Comparison of ENCODE assay signal across 10 mouse cellular contexts in the genomic region with DNA sequence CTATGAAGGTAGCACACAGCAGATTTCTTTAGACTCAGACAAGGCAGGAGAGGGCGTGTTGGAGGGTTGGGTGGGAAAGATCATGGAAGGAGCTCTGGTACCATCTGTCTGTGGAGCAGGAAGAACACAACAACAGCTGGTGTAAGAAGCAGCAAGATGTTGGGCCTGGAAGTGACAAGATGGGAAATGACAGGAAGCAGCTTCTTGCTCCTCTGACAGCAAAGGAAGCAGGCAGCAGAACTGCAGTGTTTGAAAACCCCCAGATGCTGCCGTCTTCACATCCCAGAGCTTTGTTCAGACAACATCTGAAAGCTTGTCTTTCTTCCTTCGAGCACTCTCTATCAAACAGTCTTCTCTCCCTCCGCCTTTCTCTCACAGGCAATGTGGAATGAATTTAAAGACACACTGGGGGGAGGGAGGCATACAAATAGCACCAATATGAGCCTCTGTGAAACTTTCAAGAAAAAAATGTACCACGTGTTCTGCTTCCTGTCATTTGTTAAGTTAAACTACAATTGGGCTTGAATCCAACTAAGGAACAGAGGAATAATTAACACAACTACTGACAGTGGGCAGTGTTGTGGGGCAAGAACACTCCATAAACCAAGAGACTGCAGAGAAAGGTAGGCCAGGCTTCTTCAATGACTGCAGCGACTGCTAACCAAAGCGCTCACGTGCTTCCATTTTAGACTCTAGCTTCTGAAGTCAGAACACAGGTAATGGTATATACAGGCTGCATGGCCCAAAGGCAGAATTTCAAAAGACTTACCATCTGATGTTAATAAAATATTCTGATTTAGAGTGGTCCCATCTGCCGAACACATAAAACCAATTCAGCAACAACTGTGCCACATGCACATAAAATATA.
A peak's percentile ranks its signal among the peaks of the same experiment; 100 is the strongest.
DNase-seq lines count a peak whose midpoint lies in the region; ATAC-seq lines count a peak whose summit lies in the region.
"Had no signal": no experiment of that assay in that cellular context is flagged by ENCODE, and none has a peak within 500 bp of the region (broad histone marks: within the 10 kb centered on the region; RNA-seq: fewer than 3 reads in every experiment).

No protein-coding gene starts in this region.

- H3K4me3 ChIP-seq in intestine, embryonic 15.5 days (replicated peaks): no peak overlapping the region
- H3K4me3 ChIP-seq: erythroblast, embryonic 14.5 days had no signal

- WGBS in intestine, embryonic 15.5 days: 40% methylated on average over 9 of the region's 9 CpGs

- no peak overlapping the region for H3K9ac ChIP-seq in intestine, embryonic 15.5 days

- H3K27me3 ChIP-seq in intestine, embryonic 15.5 days (replicated peaks): no peaks in the 10 kb centered on the region
- H3K27me3 ChIP-seq: CH12.LX had no signal

- H3K4me2 ChIP-seq in intestine, embryonic 15.5 days (replicated peaks): no peak overlapping the region

- 0 out of 2 replicates have a peak overlapping the region, but pooled peaks have one; percentile 15 for H3K27ac ChIP-seq in intestine, embryonic 15.5 days

- ATAC-seq in intestine, embryonic 15.5 days: peak; percentile 63
- no peak for ATAC-seq in megakaryocyte, adult 5-6 weeks (ENCODE audit: poor library complexity, severe bottlenecking)

- no peaks in the 10 kb centered on the region for H3K36me3 ChIP-seq in intestine, embryonic 15.5 days

- H3K9me3 ChIP-seq in intestine, embryonic 15.5 days: no peaks in the 10 kb centered on the region

- intact Hi-C loops in left cerebral cortex, postnatal 36 days (cut with DNase I): no loop called here

- peaks cover 12% of the 10 kb centered on the region; the same call in 1 of the 2 replicates for H3K4me1 ChIP-seq in intestine, embryonic 15.5 days (replicated peaks)

- DNase-seq in kidney, adult 11 months: peak; percentile 15
- no peak for DNase-seq in kidney, postnatal 25 days
- peak; percentile 64 for DNase-seq in forelimb bud, embryonic 11.5 days (ENCODE audit: low read depth, low spot score)
- peak; percentile 52 to 58 for DNase-seq in left cerebral cortex, postnatal 36 days (ENCODE audit: low spot score in 2 of 2)
- DNase-seq in right cerebral cortex, adult 2 months (ENCODE audit: low spot score in 2 of 2): peak; percentile 62 to 66
- DNase-seq in yolk sac, embryonic 10.5 days (ENCODE audit: low spot score): no peak

Comparison
In these comparisons a context has a peak if more than half of its experiments do, and no peak if none do; other contexts are left out.
1. DNase-seq: peak in kidney, adult 11 months (single experiment), forelimb bud, embryonic 11.5 days (single experiment), left cerebral cortex, postnatal 36 days (2 of 2) and right cerebral cortex, adult 2 months (2 of 2); none in kidney, postnatal 25 days (0 of 2) and yolk sac, embryonic 10.5 days (single experiment).